Mouse (Mus musculus): ENCODE results near the gene Pyy.
A peak's percentile ranks its signal among the peaks of the same experiment; 100 is the strongest.

The Pyy gene

GRCm38 (mm10) chr11:102095676-102096075 is 12.0 kb downstream of the Pyy start:
- no peak for DNase-seq (ENCODE audit: low spot score)

- peak; percentile 28 for DNase-seq (ENCODE audit: low spot score)
Observed at GRCm38 (mm10) chr11:102089088-102089808, 18.4 kb downstream of the Pyy start.

- peak; percentile 57 for DNase-seq (ENCODE audit: low spot score)
Observed at GRCm38 (mm10) chr11:102087931-102088898, 19.4 kb downstream of the Pyy start, which contains the start of gene Mpp2. TSS of gene Mpp2 (minus strand) at chr11:102088515.

GRCm38 (mm10) chr11:102087081-102087751 is 20.4 kb downstream of the Pyy start:
- peak; percentile 62 for DNase-seq (ENCODE audit: low spot score)

- no peak for DNase-seq (ENCODE audit: low spot score)
Observed at GRCm38 (mm10) chr11:102086331-102086730, 21.3 kb downstream of the Pyy start.

- DNase-seq (ENCODE audit: low spot score) = no peak
Observed at GRCm38 (mm10) chr11:102084159-102084558, 23.5 kb downstream of the Pyy start.

GRCm38 (mm10) chr11:102083193-102083592 is 24.4 kb downstream of the Pyy start:
- no peak for DNase-seq (ENCODE audit: low spot score)

- peak; percentile 67 for DNase-seq (ENCODE audit: low spot score)
Observed at GRCm38 (mm10) chr11:102082322-102082721, 25.3 kb downstream of the Pyy start.

GRCm38 (mm10) chr11:102073722-102074121 is 33.9 kb downstream of the Pyy start:
- no peak for DNase-seq (ENCODE audit: low spot score)

- DNase-seq (ENCODE audit: low spot score) = no peak
Observed at GRCm38 (mm10) chr11:102072729-102073128, 34.9 kb downstream of the Pyy start.

- DNase-seq (ENCODE audit: low spot score) = no peak
Observed at GRCm38 (mm10) chr11:102070426-102070825, 37.2 kb downstream of the Pyy start.

GRCm38 (mm10) chr11:102069633-102070032 is 38.0 kb downstream of the Pyy start:
- DNase-seq (ENCODE audit: low spot score) = no peak

- no peak for DNase-seq (ENCODE audit: low spot score)
Observed at GRCm38 (mm10) chr11:102068969-102069368, 38.7 kb downstream of the Pyy start.

- DNase-seq (ENCODE audit: low spot score) = no peak
Observed at GRCm38 (mm10) chr11:102063076-102063475, 44.6 kb downstream of the Pyy start.

GRCm38 (mm10) chr11:102061941-102062473 is 45.6 kb downstream of the Pyy start:
- no peak for DNase-seq (ENCODE audit: low spot score)

GRCm38 (mm10) chr11:102061236-102061940 is 46.2 kb downstream of the Pyy start:
- peak; percentile 32 for DNase-seq (ENCODE audit: low spot score)

Measured in ovary, adult 18-20 months (tissue).